Mouse (Mus musculus) lung, postnatal 0 days (tissue): ENCODE data around the gene Olfr220.

Experiments used
- CTCF ChIP-seq: IDR thresholded peaks from 2 replicates; pipeline ENCODE4 v1.5.1; 2016; ENCODE audit warnings: antibody characterized with exemption, mild to moderate bottlenecking
- EP300 ChIP-seq: IDR thresholded peaks from 2 replicates; pipeline ENCODE4 v1.6.1; 2016; ENCODE audit warnings: antibody characterized with exemption, mild to moderate bottlenecking, control low read depth

GRCm38 (mm10) chr1:174423764-174424163 lies 18.1 kb upstream of the Olfr220 start, which contains the start of gene Olfr414:
- TF ChIP-seq CTCF (no peak), EP300 (no peak)
